Mouse (Mus musculus) embryonic stem cell, embryonic (primary cell): ENCODE data around the gene Gm10487.
"Not testable (repeated sequence)": the region's sequence is repeated elsewhere in the genome, so short reads cannot be mapped to it uniquely, and the experiment has no call there.

ENCODE experiments used
- CTCF ChIA-PET, 4 experiments: fragments of 300-600 bp in 2 of 4; fragments of 350-600 bp in 2 of 4; sonication (Branson Sonifier 250); formaldehyde crosslinking; loops; one replicate each; lab custom pipeline; 2022; ENCODE audit warnings: inconsistent platforms in 2 of 4; lab: Charles Lee
- POLR2A ChIA-PET, 4 experiments: fragments of 300-600 bp in 2 of 4; fragments of 350-600 bp in 2 of 4; sonication (Branson Sonifier 250); formaldehyde crosslinking; loops; one replicate each; lab custom pipeline; 2022; ENCODE audit warnings: antibody characterized with exemption in 4 of 4, inconsistent platforms in 1 of 4; lab: Charles Lee

The Gm10487 gene

GRCm38 (mm10) chrX:30843369-30843768, at the start of gene Gm10487:
TSS of gene Gm10487 (minus strand) at chrX:30843469.
- POLR2A ChIA-PET, CTCF ChIA-PET: not testable (repeated sequence)
